Mouse (Mus musculus) neutrophil, adult 65 days (primary cell): Measurements from ENCODE around the gene Znrf3. TPM values are rescaled to one million over a fixed set of nuclear protein-coding genes. Genes with fewer than 3 reads are reported as not detected.

Source experiments
- total RNA-seq: library from RNA; stranded (reverse); gene quantifications from 2 replicates; pipeline ENCODE4 v1.2.4, GENCODE M21; 2023

The Znrf3 gene
- 0.48 and 0.82 TPM in 2 replicates for total RNA-seq

GRCm38 (mm10) chr11:5444599-5445451 lies at the start of gene Znrf3:
Gene Znrf3 (minus strand): TSS chr11:5444847.

GRCm38 (mm10) chr11:5261508-5262392 lies 182.9 kb downstream of the Znrf3 start, which contains the start of gene Kremen1:
Gene Kremen1 (minus strand): TSS chr11:5261558.

Other genes starting within 250 kb of the Znrf3 start
- 5.6 and 7.0 TPM in 2 replicates for gene Kremen1, start 183.3 kb downstream of the Znrf3 start, total RNA-seq
- 150 and 177 TPM in 2 replicates for gene Xbp1, start 75.8 kb upstream of the Znrf3 start, total RNA-seq
- gene Ccdc117, start 97.3 kb upstream of the Znrf3 start, total RNA-seq = 12.9 and 16.2 TPM in 2 replicates
- gene Ankrd36, start 124.8 kb upstream of the Znrf3 start, total RNA-seq = not detected in 2 replicates